Mouse (Mus musculus) CH12F3 (cell line): ENCODE results near the gene Dynlt1f.
"Not testable (repeated sequence)": the region's sequence is repeated elsewhere in the genome, so short reads cannot be mapped to it uniquely, and the experiment has no call there.

Source experiments
- in situ Hi-C: fragments of 300-500 bp; cut with MboI; formaldehyde crosslinking; loops from 2 replicates; pipeline ENCODE4 v1.14.3; 2020; ENCODE audit warnings: low sequenced_read_pairs

Dynlt1f gene

GRCm38 (mm10) chr17:6655567-6656281 lies at the start of gene Dynlt1f:
Dynlt1f (minus strand) TSS chr17:6655900.
- in situ Hi-C loops, result not testable (repeated sequence)

DNA sequence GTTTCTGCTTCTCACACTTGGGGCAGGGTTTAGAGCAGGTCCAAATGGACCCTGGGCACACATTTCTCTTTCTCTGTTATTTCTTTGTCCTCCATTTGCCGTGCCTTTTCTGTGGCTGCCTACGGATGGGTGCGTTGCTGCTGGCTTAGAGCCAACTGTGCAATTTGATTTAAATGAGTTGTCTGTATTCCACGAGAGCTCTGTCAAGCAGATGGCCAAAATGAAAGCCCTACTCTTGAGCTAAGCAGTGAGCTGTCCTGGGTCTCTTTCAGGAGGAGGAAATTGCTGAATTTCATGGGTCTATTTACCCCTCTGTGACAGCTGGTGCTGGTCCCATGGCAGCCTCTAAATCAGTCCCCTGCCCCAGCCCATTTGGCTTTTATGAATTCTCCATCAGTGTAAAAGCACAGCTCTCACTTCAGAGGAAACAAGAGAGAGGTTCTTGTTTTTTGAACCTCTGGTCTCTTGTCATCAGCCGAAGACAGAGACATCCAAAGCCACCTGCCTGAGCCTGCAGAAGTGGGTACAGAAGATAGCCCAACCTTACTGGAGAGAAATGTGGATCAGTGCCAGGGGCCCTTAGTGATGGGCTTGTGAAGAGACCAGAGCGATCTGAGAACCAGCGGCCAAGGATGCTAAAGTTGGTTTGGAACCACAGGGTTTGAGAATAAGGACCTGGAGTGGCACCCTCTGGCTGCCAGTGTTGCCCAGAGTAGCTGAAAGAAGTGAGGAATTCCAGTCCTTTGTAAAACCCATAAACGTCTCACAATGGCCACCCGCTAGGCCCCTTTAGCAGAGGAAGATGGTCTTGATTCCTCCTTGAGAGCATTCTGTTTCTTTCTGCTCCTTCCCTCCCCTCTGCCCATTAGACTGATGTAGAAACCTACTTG lies 47.9 kb upstream of the Dynlt1f start:
- in situ Hi-C loops, result not testable (repeated sequence)

- in situ Hi-C loops, result not testable (repeated sequence)
Measured at GRCm38 (mm10) chr17:6702625-6703221, 47.0 kb upstream of the Dynlt1f start.

DNA sequence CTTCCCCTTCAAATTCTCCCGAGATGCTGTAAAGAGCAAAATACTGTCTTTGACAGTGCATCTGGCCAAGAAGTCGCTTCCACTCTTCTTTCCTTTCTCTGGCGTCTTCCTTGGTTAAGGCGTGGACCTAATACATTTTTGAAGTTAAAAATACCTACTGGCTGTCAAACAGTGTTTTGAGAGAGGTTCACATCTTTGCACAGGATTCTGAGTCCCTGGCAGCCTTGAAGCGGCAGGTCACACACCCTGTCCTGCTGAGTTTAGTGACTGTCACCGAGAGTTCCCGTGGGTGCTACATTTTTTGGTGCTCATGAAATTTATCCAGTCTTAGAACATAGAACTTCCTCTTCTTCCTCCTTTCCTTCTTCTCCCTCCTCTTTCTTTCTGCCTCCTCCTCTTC lies 44.4 kb upstream of the Dynlt1f start:
- in situ Hi-C loops, result not testable (repeated sequence)

- in situ Hi-C loops, result not testable (repeated sequence)
Measured at GRCm38 (mm10) chr17:6699502-6699901, 43.8 kb upstream of the Dynlt1f start.

GRCm38 (mm10) chr17:6697224-6697775 lies 41.6 kb upstream of the Dynlt1f start:
- in situ Hi-C loops, result not testable (repeated sequence)

DNA sequence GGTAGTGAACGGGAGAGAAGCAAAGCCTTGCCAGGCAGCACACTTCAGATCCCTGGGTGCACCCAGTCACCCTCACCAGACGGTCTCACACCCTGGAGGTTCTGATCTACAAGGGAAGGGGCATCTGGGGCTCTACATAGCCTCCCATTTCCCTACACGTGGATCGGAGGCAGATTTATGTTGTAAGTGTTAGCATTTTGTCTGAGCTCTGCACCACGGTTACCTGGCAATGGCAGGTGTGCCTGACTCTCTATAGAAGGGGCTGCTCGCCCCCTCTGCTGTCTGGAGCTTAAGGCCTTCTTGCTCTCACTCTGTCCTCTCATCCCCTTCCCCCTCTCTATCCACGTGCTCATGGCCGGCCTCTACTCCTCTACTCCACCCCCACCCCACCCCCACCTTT lies 40.8 kb upstream of the Dynlt1f start:
- in situ Hi-C loops, result not testable (repeated sequence)

GRCm38 (mm10) chr17:6695712-6696111 lies 40.0 kb upstream of the Dynlt1f start:
- in situ Hi-C loops, result not testable (repeated sequence)

- in situ Hi-C loops, result not testable (repeated sequence)
Measured at GRCm38 (mm10) chr17:6691596-6691995, 35.9 kb upstream of the Dynlt1f start.

DNA sequence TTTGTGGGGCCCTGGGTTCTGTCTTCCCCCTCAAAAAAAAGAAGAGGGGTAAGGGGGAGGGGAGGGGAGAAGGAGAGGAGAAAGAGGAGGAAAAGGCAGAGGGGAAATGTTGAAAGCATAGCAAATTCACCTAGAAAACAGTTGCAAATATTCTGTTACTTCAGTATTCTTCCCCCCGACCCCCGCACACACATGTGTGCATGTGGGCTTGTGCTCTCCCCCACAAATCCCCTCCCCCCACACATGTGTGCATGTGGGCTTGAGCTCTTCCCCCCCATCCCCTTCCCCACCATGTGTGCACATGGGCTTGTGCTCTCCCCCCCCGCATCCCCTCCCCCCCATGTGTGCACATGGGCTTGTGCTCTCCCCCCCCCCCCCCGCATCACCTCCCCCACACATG lies 33.6 kb upstream of the Dynlt1f start:
- in situ Hi-C loops, result not testable (repeated sequence)

GRCm38 (mm10) chr17:6686299-6686971 lies 30.7 kb upstream of the Dynlt1f start:
- in situ Hi-C loops, result not testable (repeated sequence)

GRCm38 (mm10) chr17:6685288-6685818 lies 29.7 kb upstream of the Dynlt1f start:
- in situ Hi-C loops, result not testable (repeated sequence)

DNA sequence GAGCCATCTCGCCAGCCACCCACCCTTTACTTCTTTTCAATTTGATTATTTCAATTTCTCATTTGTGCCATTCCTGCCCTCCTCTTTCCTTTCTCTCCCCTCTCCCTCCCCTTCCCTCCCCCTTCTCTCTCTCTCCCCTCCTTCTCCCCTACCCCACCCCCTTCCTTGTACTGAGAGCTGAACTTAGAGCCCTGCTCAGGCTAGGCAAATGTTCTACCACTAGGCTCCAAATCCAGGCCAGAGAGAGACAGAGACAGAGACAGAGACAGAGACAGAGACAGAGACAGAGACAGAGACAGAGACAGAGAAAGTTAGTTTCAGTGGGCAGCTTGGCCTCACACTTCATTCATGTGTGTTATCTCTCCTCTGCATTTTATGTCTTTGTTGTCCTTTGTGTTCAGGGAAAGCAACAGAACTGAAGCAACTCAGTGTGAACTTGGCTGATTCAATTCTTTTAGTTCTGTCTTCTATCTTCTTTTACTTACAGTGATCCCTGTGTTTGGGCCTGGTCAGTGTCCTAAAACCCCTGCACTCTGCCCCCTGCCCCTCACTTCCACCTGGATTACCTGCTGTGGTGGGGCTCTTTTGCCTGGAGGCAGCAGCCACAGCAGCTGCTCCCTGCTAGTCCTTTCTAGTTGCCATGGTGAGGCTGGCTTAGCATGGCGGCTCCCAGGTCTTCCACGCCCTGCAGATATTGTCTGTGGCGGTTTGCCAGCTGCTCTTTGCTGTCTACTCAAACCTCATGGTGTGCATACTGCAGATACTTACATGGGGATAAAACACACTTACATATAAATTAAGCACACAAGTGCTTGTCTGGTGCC lies 29.0 kb upstream of the Dynlt1f start:
- in situ Hi-C loops, result not testable (repeated sequence)

- in situ Hi-C loops, result not testable (repeated sequence)
Measured at GRCm38 (mm10) chr17:6683702-6684101, 28.0 kb upstream of the Dynlt1f start.

- in situ Hi-C loops, result not testable (repeated sequence)
Measured at GRCm38 (mm10) chr17:6681721-6682120, 26.0 kb upstream of the Dynlt1f start.

GRCm38 (mm10) chr17:6678063-6678462 lies 22.4 kb upstream of the Dynlt1f start:
- in situ Hi-C loops, result not testable (repeated sequence)

DNA sequence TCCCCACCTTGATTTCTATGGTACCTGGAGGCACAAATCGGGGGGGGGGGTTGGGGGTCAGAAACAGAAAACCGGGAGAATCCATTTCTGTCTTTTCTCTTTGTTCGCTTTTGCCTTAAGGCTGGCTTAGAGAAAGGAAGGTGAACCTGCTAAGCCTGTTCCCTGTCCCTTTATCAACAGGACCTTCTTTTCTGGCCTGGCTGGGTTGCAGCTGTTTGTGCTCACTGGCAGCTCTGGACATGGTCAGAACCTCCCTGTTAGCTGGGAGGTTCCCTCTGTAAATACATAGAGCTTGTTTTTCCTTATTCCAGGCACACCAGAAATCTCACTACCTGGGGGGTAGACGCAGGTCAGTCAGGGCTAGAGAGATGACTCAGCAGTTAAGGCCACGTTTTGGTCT lies 18.6 kb upstream of the Dynlt1f start:
- in situ Hi-C loops, result not testable (repeated sequence)

DNA sequence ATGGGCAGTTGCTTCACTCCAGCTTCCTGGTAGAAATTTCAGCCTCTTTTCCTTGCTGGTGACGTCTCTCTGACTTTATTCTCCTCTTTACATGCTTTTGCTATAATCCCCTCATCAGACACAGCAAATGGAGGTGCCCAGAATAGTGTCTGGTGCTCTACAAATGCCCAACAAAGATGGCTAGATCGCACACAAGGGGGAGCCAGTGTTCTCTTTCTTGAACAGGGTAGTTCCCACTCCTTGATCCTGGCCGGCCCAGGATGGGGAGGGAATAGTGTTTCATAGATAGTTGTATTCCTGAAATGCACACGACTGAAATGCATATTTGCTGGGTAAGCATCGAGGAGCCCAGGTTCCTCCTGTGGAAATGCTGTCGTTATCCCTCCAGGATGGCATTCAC lies 12.8 kb upstream of the Dynlt1f start:
- in situ Hi-C loops, result not testable (repeated sequence)

DNA sequence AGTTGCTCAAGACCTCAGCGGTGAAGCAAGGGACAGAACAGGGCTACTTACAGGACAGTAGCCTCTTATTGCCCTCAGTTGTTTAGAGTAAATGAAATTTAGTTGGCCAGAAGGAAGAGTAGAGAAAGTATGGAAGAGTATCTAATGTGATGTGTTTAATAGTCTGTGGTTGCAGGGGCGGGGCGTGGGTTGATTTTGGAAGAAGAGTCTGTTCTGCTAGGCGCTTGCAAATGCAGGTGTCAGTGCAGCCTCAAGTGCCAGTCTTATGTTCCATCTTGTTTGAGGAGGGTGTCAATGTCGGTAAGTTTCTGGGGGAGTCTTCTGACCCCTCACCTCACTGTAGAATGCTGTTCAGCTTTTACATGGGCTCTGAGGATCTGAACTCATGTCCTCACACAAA lies 9.7 kb upstream of the Dynlt1f start:
- in situ Hi-C loops, result not testable (repeated sequence)

- in situ Hi-C loops, result not testable (repeated sequence)
Measured at GRCm38 (mm10) chr17:6662840-6663239, 7.1 kb upstream of the Dynlt1f start.
